Mouse (Mus musculus): Measurements from ENCODE around the gene Gm20388.

Gene Gm20388

GRCm38 (mm10) chr8:120588908-120589771 is 678.5 kb downstream of the Gm20388 start, which contains the start of gene Gins2:
Gins2 (minus strand) TSS chr8:120589304.
- peak; percentile 96 to 99 for DNase-seq (ENCODE audit: low spot score in 2 of 2)

GRCm38 (mm10) chr8:120589921-120590320 is 679.3 kb downstream of the Gm20388 start:
- no peak for DNase-seq (ENCODE audit: low spot score in 2 of 2)

GRCm38 (mm10) chr8:120591587-120592292 is 681.1 kb downstream of the Gm20388 start:
- DNase-seq (ENCODE audit: low spot score in 2 of 2): no peak

GRCm38 (mm10) chr8:120594571-120594970 is 683.9 kb downstream of the Gm20388 start:
- DNase-seq (ENCODE audit: low spot score in 2 of 2): no peak

- peak; percentile 41 to 50 for DNase-seq (ENCODE audit: low spot score in 2 of 2)
Observed at GRCm38 (mm10) chr8:120595963-120596362, 685.3 kb downstream of the Gm20388 start.

- DNase-seq (ENCODE audit: low spot score in 2 of 2): peak; percentile 59 to 63
Observed at GRCm38 (mm10) chr8:120598579-120598978, 687.9 kb downstream of the Gm20388 start.

GRCm38 (mm10) chr8:120599504-120599903 is 688.9 kb downstream of the Gm20388 start:
- DNase-seq (ENCODE audit: low spot score in 2 of 2): peak; percentile 67 to 78

- no peak for DNase-seq (ENCODE audit: low spot score in 2 of 2)
Observed at GRCm38 (mm10) chr8:120602672-120603071, 692.0 kb downstream of the Gm20388 start.

- no peak for DNase-seq (ENCODE audit: low spot score in 2 of 2)
Observed at GRCm38 (mm10) chr8:120607460-120607859, 696.8 kb downstream of the Gm20388 start.

GRCm38 (mm10) chr8:120607885-120608284 is 697.2 kb downstream of the Gm20388 start:
- DNase-seq (ENCODE audit: low spot score in 2 of 2): peak; percentile 81 to 86

- DNase-seq (ENCODE audit: low spot score in 2 of 2): no peak
Observed at GRCm38 (mm10) chr8:120610824-120611223, 700.2 kb downstream of the Gm20388 start.

GRCm38 (mm10) chr8:120614491-120614890 is 703.9 kb downstream of the Gm20388 start:
- no peak for DNase-seq (ENCODE audit: low spot score in 2 of 2)

GRCm38 (mm10) chr8:120616663-120617626 is 706.3 kb downstream of the Gm20388 start:
- no peak for DNase-seq (ENCODE audit: low spot score in 2 of 2)

- DNase-seq (ENCODE audit: low spot score in 2 of 2): peak; percentile 51 to 72
Observed at GRCm38 (mm10) chr8:120618110-120618509, 707.5 kb downstream of the Gm20388 start.

- DNase-seq (ENCODE audit: low spot score in 2 of 2): no peak
Observed at GRCm38 (mm10) chr8:120619235-120620180, 708.9 kb downstream of the Gm20388 start.

- no peak for DNase-seq (ENCODE audit: low spot score in 2 of 2)
Observed at GRCm38 (mm10) chr8:120620441-120620840, 709.8 kb downstream of the Gm20388 start.

- no peak for DNase-seq (ENCODE audit: low spot score in 2 of 2)
Observed at GRCm38 (mm10) chr8:120622161-120622560, 711.5 kb downstream of the Gm20388 start.

- DNase-seq (ENCODE audit: low spot score in 2 of 2): no peak
Observed at GRCm38 (mm10) chr8:120623608-120624007, 713.0 kb downstream of the Gm20388 start.

GRCm38 (mm10) chr8:120626461-120626860 is 715.8 kb downstream of the Gm20388 start:
- no peak for DNase-seq (ENCODE audit: low spot score in 2 of 2)

- DNase-seq (ENCODE audit: low spot score in 2 of 2): no peak
Observed at GRCm38 (mm10) chr8:120627298-120627697, 716.7 kb downstream of the Gm20388 start.

Measured in frontal cortex, postnatal 25 days (tissue).